Mouse (Mus musculus): ENCODE measurements around the gene Krt78.

Gene Krt78

GRCm38 (mm10) chr15:101970536-101970935 is 16.4 kb upstream of the Krt78 start:
- peak; percentile 52 for DNase-seq

DNA sequence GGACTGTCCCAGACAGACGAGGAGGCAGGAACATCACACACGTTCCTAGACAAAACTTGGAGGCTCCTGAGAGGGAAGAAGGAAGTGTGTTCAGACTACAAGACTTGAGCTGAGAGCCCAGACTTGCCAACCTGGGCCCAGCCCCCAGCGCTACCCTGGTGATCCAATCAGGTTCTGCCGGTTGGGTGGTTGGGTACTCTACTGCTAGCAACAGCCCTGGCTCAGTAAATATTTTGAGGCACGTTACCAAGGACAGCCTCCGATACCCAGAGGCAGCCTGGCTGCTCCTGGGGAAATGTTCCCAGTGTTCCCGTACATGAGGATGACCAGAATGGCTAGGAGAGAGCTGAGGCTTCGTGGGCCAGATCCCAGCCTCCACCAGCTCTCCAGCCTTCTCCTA is 12.7 kb upstream of the Krt78 start:
- DNase-seq, result no peak

DNA sequence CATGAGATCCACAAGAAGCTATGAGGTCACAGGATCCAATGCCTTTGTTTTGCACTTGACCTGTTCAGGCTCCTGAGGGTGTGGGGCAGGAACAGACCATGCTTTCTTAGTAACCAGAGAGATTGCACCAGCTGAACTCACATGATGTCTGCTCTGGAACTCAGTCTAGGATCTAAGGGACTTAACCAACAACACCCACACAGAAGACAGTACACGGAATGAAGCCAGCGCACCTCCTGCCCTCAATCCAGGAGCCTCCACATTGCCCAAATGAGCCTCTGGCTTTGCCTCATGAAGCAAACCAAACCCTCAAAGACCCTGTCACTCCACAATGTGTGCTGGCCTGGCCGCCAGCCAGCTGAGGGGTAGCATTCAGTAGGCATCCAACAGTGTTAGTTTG is 4.8 kb upstream of the Krt78 start:
- DNase-seq, result no peak

DNA sequence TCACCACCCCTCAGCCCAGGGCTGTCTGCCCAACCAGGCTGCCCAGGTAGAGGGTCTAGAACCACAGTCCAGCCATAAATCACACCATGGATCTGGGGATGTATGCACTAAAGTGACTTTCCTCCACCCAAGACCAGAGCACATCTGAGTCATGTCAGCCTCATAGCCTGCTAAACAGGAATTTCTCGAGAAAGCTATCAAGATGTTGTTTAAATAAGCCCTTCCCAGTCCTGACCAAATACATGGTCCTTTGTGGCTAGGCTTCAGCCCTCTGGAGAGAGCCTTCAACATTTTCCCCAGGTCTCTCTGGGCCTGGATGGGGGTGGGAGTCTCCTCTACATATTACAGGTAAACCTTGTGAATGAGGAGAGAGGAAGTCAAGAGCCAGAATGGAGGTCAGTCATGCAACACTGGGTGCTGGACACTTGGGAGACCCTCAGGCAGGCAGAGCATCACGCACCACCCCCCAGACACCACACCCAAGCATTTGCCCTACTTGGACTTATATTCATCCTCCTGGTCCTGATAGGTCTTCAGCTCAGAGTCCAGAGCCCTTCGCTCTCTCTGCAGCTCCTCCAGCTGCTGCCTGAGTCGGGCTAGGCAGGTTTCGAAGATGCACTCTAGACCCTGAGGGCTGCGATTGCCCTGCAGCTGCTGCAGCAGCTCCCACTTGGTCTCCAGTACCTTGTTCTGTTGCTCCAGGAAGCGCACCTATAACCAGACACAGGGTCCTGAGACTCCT is 1.2 kb downstream of the Krt78 start:
- no peak for DNase-seq

DNA sequence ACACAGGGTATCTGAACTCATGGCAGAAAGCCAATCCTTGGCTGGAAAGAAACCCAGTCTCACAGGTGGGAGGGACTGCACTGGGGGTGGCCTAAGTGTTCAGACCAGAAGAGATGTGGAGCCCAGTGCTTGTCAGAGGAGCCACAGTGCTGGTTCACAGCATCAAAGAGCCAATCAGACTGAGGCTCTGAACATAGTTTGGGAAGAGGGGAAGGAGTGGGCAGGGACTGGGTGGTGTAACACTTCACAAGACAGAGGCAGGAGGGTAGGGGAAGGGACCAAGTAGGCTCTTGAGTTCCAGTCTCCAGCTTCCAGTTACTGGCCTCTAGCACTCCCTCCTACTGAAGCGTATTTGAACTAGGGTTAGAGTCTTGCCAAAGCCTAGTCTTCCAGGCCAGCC is 8.7 kb downstream of the Krt78 start:
- DNase-seq, result no peak

- DNase-seq, result no peak
Observed at GRCm38 (mm10) chr15:101941948-101942347, 12.1 kb downstream of the Krt78 start.

DNA sequence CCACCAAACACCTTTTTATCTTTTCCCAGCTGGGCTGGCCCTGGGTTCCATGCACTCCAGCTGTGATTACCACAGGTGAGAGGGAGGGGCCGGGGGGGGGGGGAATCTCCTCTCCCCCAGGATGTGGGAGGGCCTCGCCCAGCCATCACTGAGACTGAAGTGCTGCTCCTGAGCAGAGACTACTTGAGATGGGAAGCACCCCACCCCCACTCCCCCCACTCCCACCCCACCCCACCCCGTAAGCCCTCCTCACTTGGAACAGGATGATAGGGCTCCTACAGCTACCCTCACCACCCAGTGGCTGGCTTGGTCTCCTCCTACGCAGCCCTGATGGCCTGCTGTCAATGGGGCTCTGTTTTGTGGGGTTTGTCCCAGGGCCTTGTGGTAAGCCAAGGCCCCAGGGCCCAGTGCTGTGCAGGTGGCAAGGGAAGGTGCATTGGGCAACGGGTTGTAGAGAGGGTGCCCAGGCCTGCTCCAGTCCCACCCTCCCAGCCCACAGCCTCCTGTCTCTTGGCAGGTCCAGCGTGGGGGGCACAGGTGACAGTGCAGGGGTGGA is 13.7 kb downstream of the Krt78 start, which contains the start of gene Krt79:
TSS of gene Krt79 (minus strand) at position 51 of the 556 bp plus-strand sequence.
- no peak for DNase-seq

DNA sequence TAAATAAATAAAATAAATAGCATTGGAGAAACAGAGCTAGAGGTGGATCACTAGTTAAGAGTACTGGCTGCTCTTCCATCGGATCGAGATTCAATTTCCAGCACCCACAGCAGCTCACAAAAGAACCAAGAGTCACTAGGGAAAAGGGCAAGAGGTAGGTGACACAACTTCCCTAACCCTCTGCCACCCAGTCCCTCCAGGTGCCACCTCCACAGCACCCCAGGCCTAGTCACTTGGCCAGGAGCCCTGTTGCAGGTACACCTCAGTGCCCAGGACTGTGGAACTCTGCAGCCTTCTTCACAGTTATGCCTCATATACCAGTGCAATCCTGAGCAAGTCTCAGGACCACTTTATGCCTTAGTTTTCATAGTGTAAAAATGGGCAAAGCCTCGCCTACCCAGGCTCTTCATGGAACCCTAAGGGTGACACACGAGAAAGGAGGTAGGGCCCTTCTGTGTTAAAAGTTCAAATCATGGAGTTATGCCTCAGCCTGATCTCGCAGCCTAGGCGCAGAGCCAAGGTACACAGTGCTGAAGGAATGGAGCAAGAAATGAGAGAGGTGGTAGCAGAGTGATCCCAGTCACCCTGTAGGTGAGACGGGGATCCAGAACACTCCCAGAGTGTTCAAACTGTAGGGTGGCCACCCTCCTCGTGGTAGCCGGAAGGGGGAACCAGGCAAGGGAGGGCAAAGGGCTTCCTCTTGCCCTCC is 15.3 kb downstream of the Krt78 start:
- DNase-seq, result peak; percentile 20

DNA sequence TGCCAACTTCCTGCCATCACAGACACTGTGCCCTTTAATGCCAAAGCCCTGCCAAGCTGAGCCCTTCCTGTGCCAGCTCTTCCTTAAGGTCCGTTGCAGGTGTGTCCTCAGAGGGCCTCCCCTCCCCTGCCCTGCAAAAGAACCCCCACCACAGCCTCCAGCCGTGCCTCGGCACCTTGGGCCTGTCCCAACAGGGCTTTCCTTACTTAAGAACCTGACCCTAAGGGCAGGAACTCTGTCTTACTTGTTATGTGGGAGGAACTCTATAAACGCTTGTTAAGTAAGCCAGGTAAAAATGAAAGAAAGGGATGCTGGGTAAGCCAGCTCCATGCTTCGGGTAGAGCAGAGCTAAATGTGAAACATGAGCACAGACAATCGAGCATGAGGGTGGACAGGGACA is 21.1 kb downstream of the Krt78 start:
- no peak for DNase-seq

GRCm38 (mm10) chr15:101929666-101930065 is 24.4 kb downstream of the Krt78 start:
- peak; percentile 20 for DNase-seq

DNA sequence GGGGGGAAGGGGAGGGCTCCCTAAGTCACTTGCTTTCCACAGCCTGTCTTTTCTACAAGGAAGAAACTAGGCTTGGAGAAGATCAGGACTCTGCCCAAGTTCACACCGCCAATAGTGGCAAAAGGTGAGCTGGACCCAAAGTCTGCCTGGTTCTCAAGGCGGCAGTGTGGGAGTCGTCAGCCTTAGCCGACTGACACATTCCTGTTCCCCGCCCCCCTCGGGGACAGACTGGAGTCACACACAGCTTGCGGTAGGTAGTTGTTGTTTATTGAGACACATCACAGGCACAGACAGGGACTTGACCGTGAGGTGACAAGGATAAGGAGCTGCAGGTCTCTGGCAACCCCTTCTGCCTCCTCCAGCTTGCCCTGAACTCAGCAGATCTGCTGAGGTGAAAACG is 25.0 kb downstream of the Krt78 start:
- DNase-seq, result no peak

GRCm38 (mm10) chr15:101927340-101928080 is 26.6 kb downstream of the Krt78 start:
- DNase-seq, result peak; percentile 87

DNA sequence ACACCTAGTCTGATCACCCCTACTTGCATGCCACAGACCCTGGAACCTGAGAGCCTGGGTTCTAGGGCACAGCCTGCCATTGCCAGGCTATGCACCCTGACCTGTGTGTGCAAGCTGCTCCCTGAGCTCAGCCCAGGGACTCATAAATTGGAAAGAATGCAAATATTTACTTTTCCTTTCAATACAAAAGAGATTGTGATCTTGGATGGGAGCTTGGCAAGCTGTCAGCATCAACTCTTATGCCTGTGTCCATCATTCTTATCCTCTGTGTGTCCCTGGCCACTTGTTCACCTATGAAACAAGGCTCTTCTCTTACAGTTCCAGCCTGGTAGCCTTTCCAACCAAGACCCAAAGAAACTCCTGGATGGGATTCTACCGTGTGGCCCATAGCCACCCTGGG is 29.0 kb downstream of the Krt78 start:
- DNase-seq, result no peak

GRCm38 (mm10) chr15:101924635-101925034 is 29.5 kb downstream of the Krt78 start, which contains the start of gene Krt4:
Krt4 (minus strand) TSS chr15:101924735.
- no peak for DNase-seq

DNA sequence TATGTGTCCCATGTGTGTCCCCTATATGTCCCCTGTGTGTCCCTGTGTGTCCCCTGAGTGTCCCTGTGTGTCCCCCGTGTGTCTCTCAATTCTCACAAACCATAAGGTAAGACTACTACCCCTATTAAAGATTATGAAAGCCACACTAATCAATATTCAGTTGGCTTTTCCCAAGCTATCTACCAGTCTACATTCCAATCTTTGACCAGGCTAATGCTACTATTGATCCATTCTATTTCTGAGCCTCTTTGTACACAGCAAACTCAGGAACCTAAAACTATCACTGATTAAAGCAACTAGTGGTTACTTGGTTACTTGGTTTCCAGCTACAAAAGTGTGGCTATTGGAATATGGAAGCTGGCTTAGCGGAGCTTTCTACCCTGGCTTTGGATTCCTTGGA is 31.8 kb downstream of the Krt78 start:
- no peak for DNase-seq

- no peak for DNase-seq
Observed at GRCm38 (mm10) chr15:101916072-101916471, 38.0 kb downstream of the Krt78 start.

DNA sequence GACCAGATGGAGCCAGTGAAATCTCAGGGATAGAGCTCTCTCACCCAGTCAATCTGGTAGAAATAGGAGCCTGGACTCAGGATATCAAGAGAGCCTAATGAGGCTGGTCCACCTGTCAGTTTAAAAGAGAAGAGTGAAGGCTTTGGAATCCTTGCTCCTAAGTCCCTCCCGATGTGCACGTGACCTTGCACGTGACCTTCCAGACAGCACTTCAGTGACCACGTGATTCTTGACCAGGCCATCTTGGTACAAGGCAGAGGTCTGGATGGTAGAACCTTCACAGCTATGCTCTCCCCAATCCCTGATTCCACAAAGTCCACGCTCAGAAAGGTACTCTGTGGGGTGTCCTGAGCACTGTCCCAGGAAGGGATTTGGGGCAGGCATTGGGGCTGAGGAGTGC is 49.2 kb downstream of the Krt78 start:
- no peak for DNase-seq

DNA sequence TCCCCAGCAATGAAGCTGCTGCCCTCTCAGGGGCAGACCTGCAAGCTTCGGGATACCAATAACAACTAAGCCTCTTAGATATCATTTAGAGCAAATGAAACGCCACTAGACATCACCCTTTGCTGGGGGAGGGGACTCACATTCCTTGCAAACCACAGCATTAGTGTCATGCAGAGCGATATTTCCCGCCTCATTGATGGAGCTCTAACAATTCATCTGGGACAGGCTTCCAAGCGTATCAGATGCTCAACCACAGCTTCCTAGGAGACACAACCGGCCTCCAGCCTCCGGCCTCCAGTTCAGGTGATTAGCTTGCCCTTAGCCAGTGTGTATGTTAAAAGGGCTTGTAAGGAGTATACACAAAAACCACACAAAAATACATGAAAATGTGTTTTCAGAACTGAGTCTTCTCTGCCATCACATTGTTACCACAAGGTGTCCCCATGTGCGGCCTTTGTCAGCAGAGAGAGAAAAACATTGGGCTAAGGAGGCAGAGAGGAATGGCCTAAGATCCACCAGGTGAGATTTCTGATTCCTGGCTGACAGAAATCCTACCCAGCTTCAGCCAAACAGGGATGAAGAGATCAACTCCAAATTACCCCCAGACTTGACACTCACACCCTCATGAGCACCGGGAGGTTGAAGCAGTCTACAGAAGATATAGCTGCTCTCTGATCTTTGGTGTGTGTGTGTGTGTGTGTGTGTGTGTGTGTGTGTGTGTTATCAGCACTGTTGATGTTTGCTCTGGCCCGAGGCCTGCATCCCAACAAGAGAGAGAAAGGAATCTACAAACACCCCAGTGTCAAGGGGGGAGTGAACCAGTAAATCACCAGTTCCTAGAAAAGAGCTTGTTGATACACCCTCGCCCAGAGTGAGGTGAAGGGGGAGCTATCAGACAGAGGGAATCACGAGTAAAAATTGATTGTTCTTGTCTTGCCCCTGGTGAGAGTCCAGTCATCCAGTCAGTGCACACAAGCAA is 51.6 kb downstream of the Krt78 start:
- DNase-seq, result no peak

All from kidney, adult 9 months (tissue).